Mouse (Mus musculus) heart, embryonic 14.5 days (tissue): ENCODE measurements at regions not wholly inside any gene's neighbourhood (a gene's known extent, or its start where the extent isn't known, plus 50 kb on each side); places are given as distances from the start of the nearest gene placed in this dataset.
"Not testable (repeated sequence)": the region's sequence is repeated elsewhere in the genome, so short reads cannot be mapped to it uniquely, and the experiment has no call there.

Source experiments
- ATAC-seq: fragments of 200-750 bp; cut with Nextera tagmentation; 2 replicates; pipeline ENCODE4 v1.8.0; 2017; ENCODE audit warnings: low read depth, moderate TSS enrichment; ENCODE audit not compliant: insufficient number of reproducible peaks, insufficient read depth, low FRiP score
- H3K27ac ChIP-seq, 2 experiments: fragments of 200-500 bp in 1 of 2; fragments of 300-500 bp in 1 of 2; sonication (generic) in 1 of 2; replicated peaks in 1 of 2; 2 replicates each; pipeline ENCODE4 v1.5.1; 2012 to 2014; ENCODE audit warnings: low read depth in 2 of 2, low read length in 2 of 2, control low read depth in 1 of 2, mild to moderate bottlenecking in 1 of 2, mixed read lengths in 1 of 2; ENCODE audit not compliant: control insufficient read depth in 1 of 2, insufficient read depth in 1 of 2
- H3K27me3 ChIP-seq: fragments of 300-500 bp; sonication (generic); 2 replicates; pipeline ENCODE4 v1.6.1; 2014; ENCODE audit warnings: mild to moderate bottlenecking, low read length, control low read depth; ENCODE audit not compliant: control insufficient read depth, insufficient read depth
- H3K36me3 ChIP-seq: fragments of 300-500 bp; sonication (generic); 2 replicates; pipeline ENCODE4 v1.6.1; 2014; ENCODE audit warnings: mild to moderate bottlenecking, control low read depth, low read length, mixed read lengths; ENCODE audit not compliant: control insufficient read depth, insufficient read depth
- H3K4me1 ChIP-seq, 2 experiments: fragments of 200-500 bp in 1 of 2; fragments of 300-500 bp in 1 of 2; sonication (generic) in 1 of 2; 2 replicates each; pipeline ENCODE4 v1.6.1; 2012 to 2014; ENCODE audit warnings: low read length in 2 of 2, control low read depth in 1 of 2, mixed read lengths in 1 of 2; ENCODE audit not compliant: control insufficient read depth in 2 of 2, insufficient read depth in 2 of 2
- H3K4me2 ChIP-seq: fragments of 300-500 bp; sonication (generic); 2 replicates; pipeline ENCODE4 v1.6.1; 2014; ENCODE audit warnings: mild to moderate bottlenecking, low read length
- H3K4me3 ChIP-seq, 2 experiments: fragments of 200-500 bp in 1 of 2; fragments of 300-500 bp in 1 of 2; sonication (generic) in 1 of 2; 2 replicates each; pipeline ENCODE4 v1.5.1; 2012 to 2014; ENCODE audit warnings: low read length in 2 of 2, mild to moderate bottlenecking in 2 of 2, control low read depth in 1 of 2, low read depth in 1 of 2, moderate library complexity in 1 of 2; ENCODE audit not compliant: control insufficient read depth in 1 of 2, insufficient read depth in 1 of 2
- H3K9ac ChIP-seq: fragments of 300-500 bp; sonication (generic); 2 replicates; pipeline ENCODE4 v1.6.1; 2014; ENCODE audit warnings: mild to moderate bottlenecking, low read length
- H3K9me3 ChIP-seq: fragments of 300-500 bp; sonication (generic); 2 replicates; pipeline ENCODE4 v1.6.1; 2016; ENCODE audit warnings: low read length, control low read depth; ENCODE audit not compliant: control insufficient read depth
- WGBS: fragments of 180-500 bp; shearing (Covaris S2); extraction: QIAGEN DNeasy Blood & Tissue Kit; methylation state at CpG from one replicate; pipeline ENCODE4 v1.1.7; 2014; 5-methylcytosine and 5-hydroxymethylcytosine counted together

DNA sequence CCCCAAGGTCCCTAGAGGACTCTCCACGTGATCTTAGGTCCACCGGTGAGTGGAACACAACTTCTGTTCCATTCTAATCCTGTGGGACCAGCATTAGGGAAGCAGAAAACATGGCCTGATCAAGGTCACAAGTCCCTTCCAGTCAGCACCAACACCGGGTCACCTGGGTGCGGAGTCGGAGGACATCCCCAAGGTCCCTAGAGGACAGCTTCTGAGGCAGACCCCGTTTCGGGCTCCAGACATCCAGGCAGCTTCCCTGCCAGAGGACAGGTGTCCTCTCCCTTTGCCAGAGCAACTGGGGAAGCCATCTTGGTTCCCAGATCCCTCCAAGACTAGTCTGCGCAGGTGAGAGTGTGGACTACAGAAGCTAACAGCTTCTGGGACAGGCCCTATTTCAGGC, 111.4 kb upstream of the Trpc7 start:
- not testable (repeated sequence) for H3K9me3 ChIP-seq, H3K9ac ChIP-seq, H3K4me2 ChIP-seq, H3K4me3 ChIP-seq, H3K27ac ChIP-seq, H3K36me3 ChIP-seq, H3K27me3 ChIP-seq, ATAC-seq, H3K4me1 ChIP-seq
- 88% methylated on average over 8 of the region's 8 CpGs for WGBS

DNA sequence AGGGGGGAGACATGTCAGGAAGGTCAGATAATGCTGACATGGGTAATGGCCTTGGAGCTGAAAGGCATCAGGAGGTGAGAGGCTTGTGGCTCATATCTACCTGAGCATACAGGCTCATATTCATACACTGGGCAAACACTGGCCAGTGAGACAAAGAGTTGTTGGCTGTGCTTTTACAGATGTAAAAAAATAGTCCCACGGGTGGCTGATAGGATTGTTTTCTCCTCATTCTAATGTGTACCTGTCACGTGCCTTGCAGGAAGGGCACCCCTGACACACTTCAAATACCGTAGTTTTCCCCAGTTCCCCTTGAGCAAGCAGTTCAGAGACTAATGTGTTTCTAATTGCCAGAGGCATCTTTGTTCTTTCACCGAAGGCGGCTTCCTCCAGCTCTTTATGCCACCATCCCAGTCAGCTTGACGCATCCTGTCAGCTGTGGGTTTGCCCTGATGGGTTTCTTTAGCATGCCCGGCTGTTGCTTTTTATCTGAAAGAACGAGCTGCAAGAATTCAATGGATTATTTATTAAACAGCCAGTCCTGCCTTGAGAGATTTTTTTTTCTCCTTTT, 107.9 kb upstream of the Trpc7 start:
- Histone ChIP-seq H3K9ac (no peak overlapping the region), H3K4me3 (no peak overlapping the region), H3K9me3 (no peaks in the 10 kb centered on the region), H3K36me3 (no peaks in the 10 kb centered on the region), H3K4me1 (no peaks in the 10 kb centered on the region; a peak in 2 of 4 replicates), H3K27me3 (no peaks in the 10 kb centered on the region), H3K4me2 (no peak overlapping the region), H3K27ac (no peak overlapping the region)
- no peak for ATAC-seq
- 63% methylated on average over 8 of the region's 8 CpGs for WGBS

DNA sequence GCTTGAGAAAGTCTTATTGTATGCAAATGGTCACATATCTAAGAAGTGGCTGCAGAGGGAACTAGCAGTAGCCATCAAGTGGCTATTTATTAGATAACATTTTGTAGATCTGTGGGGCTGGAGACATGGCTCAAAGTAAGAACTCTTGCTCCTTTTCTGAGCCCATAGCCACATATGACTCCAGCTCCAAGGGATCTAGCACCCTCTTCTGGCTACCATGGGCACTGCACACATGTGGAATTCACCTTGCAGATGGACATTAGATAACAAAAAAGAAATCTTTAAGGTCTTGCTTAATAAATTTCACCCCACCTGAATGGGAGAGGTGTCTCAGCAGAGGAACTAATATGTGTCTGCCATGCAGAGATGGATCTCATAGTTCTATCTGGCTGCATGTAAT, 96.2 kb upstream of the Trpc7 start:
- Histone ChIP-seq H3K27ac (no peak overlapping the region), H3K4me2 (no peak overlapping the region), H3K4me1 (no peaks in the 10 kb centered on the region), H3K27me3 (no peaks in the 10 kb centered on the region), H3K4me3 (no peak overlapping the region), H3K36me3 (no peaks in the 10 kb centered on the region), H3K9ac (no peak overlapping the region), H3K9me3 (0 out of 2 replicates have a peak, but pooled peaks cover 6% of the 10 kb centered on the region)
- ATAC-seq = no peak

GRCm38 (mm10) chr13:56974063-56974462, 78.3 kb upstream of the Trpc7 start:
- Histone ChIP-seq H3K4me1 (no peaks in the 10 kb centered on the region), H3K27ac (no peak overlapping the region), H3K36me3 (no peaks in the 10 kb centered on the region), H3K9ac (no peak overlapping the region), H3K9me3 (peaks cover 2% of the 10 kb centered on the region; the same call in 1 of the 2 replicates), H3K4me3 (no peak overlapping the region), H3K27me3 (no peaks in the 10 kb centered on the region), H3K4me2 (no peak overlapping the region)
- 58% methylated on average over 3 of the region's 3 CpGs for WGBS
- ATAC-seq = no peak

DNA sequence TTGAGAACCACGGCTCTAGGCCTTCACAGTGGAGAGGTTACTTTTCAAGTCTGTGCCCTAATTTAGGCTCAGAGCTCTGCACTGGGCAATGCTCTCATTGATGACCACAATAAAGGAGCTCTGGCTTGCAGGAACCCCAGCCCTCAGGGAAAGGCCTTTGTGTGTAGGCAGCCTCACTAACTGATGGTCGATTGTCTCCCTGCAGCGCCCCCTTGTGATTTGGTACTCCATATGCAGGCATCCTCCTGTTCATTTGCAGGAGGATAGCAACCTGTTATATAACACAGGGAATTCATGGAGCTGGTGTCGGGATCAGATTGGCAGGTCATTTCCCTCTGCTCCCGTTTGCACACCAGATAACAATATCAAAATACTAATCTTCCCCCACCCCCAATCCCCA, 59.6 kb upstream of the Trpc7 start:
- H3K4me2 ChIP-seq = no peak overlapping the region
- H3K27me3 ChIP-seq = no peaks in the 10 kb centered on the region
- 38% methylated on average over 5 of the region's 5 CpGs for WGBS
- H3K27ac ChIP-seq = no peak overlapping the region
- H3K4me1 ChIP-seq = no peaks in the 10 kb centered on the region
- no peaks in the 10 kb centered on the region for H3K36me3 ChIP-seq
- no peak for ATAC-seq
- H3K4me3 ChIP-seq = no peak overlapping the region
- no peak overlapping the region for H3K9ac ChIP-seq
- H3K9me3 ChIP-seq = no peaks in the 10 kb centered on the region

- Histone ChIP-seq H3K36me3 (no peaks in the 10 kb centered on the region), H3K4me3 (no peak overlapping the region), H3K27me3 (no peaks in the 10 kb centered on the region), H3K27ac (no peak overlapping the region), H3K9me3 (no peaks in the 10 kb centered on the region), H3K9ac (no peak overlapping the region), H3K4me1 (no peaks in the 10 kb centered on the region), H3K4me2 (no peak overlapping the region)
- no peak for ATAC-seq
- WGBS = 81% methylated on average over 6 of the region's 6 CpGs
Observed at GRCm38 (mm10) chr13:56948086-56948485, 52.3 kb upstream of the Trpc7 start.

- no peak overlapping the region for H3K9ac ChIP-seq
- ATAC-seq = no peak
- 76% methylated on average over 7 of the region's 7 CpGs for WGBS
- no peaks in the 10 kb centered on the region for H3K4me1 ChIP-seq
- H3K4me3 ChIP-seq = no peak overlapping the region
- H3K9me3 ChIP-seq = no peaks in the 10 kb centered on the region
- H3K27ac ChIP-seq = no peak overlapping the region
- no peaks in the 10 kb centered on the region for H3K36me3 ChIP-seq
- H3K27me3 ChIP-seq = no peaks in the 10 kb centered on the region
- H3K4me2 ChIP-seq = no peak overlapping the region
Observed at GRCm38 (mm10) chr13:56947266-56947665, 51.5 kb upstream of the Trpc7 start.
